Mouse (Mus musculus) bone marrow, adult 2 months (tissue): ENCODE measurements around the gene Lmo2. TPM values are rescaled to one million over a fixed set of nuclear protein-coding genes. Genes with fewer than 3 reads are reported as not detected.
A peak's percentile ranks its signal among the peaks of the same experiment; 100 is the strongest.

Source experiments
- H3K27ac ChIP-seq: fragments of 200-500 bp; 2 replicates; pipeline ENCODE4 v1.5.1; 2012; ENCODE audit warnings: low read depth, mild to moderate bottlenecking, control low read depth, inconsistent platforms, low read length; ENCODE audit not compliant: control insufficient read depth, poor library complexity, insufficient read depth
- H3K4me1 ChIP-seq: fragments of 200-500 bp; 2 replicates; pipeline ENCODE4 v1.6.1; 2011; ENCODE audit warnings: low read length; ENCODE audit not compliant: control insufficient read depth, insufficient read depth
- H3K4me3 ChIP-seq: fragments of 200-500 bp; replicated peaks from 2 replicates; pipeline ENCODE3; 2011; ENCODE audit warnings: mild to moderate bottlenecking, low read depth, low read length, control low read depth; ENCODE audit not compliant: control insufficient read depth
- CTCF ChIP-seq: fragments of 200-500 bp; IDR thresholded peaks from 2 replicates; pipeline ENCODE4 v1.5.1; 2011; ENCODE audit warnings: low read length, control low read depth; ENCODE audit not compliant: control insufficient read depth, insufficient read depth
- POLR2A ChIP-seq: fragments of 200-500 bp; IDR thresholded peaks from 2 replicates; pipeline ENCODE4 v1.6.1; 2011; ENCODE audit warnings: low read depth, mild to moderate bottlenecking, control low read depth, low read length, borderline replicate concordance; ENCODE audit not compliant: control insufficient read depth
- WGBS: fragments of 180-500 bp; shearing (Covaris S2); methylation state at CpG from one replicate; pipeline ENCODE4 v1.1.7; 2018; 5-methylcytosine and 5-hydroxymethylcytosine counted together
- polyA plus RNA-seq: library from polyadenylated mRNA; stranded (reverse); fragments of >200 nt; gene quantifications from 2 replicates; pipeline ENCODE4 v1.2.4, GENCODE M21; 2011; ENCODE audit warnings: low replicate concordance; ENCODE audit not compliant: missing spikeins, insufficient read depth, insufficient read length

Lmo2 gene
- polyA plus RNA-seq, 1 experiment: 110 TPM

DNA sequence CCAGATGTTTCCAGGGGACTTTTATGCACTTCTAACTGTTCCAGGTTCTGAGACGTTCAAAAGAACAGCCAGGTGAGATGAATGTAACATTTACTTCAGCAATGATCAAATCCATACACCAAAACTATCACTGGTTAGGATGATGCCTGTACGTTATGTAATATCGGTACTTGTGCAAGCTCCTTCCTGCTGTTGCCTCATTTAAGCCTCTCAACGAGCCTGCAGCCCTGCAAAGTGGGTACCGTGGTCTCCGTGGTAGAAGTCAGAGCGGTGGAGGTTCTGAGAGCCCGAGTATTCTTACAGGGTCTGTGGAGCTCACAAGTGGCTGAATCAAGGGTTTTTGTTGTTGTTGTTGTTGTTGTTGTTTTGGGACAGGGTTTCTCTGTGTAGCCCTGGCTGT, 10.9 kb upstream of the Lmo2 start:
- 12% methylated on average over 8 of the region's 8 CpGs for WGBS
- peaks cover 9% of the 10 kb centered on the region for H3K4me1 ChIP-seq
- H3K27ac ChIP-seq: peak overlapping the region; percentile 83; the same call in 1 of the 2 replicates
- peak overlapping the region; percentile 1 for H3K4me3 ChIP-seq
- TF ChIP-seq CTCF (no peak), POLR2A (no peak)

DNA sequence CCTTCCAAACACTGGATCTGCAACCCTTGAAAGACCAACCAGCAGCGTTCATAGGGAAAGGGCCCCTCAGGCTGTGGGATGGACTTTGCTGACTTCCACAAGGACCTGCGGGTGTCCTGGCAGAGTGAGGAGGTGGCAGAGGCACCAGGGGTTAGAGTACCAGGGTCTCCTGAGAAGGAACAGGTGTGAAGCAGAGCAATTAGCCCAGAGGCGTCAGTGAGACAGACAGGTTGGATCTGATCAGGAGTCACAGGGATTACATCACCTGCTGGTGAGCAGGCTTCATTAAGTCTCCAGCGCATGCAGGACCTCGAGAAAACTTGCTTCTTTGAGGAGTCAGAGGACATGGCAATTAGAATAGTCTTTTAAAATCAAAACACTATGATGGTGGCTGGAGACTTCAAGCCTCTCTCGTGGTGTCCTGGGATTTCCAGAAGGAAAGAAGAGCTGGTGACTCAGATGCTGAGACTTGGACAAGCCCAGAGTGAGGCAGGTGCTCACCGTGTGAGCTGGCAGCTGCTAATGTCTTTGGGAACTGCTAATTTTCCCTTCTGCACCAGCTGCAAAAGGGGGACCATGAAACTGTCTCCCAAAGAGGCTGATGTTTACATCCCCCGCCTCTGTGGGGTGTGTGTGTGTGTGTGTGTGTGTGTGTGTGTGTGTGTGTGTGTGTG, 9.7 kb upstream of the Lmo2 start:
- no peak for TF ChIP-seq POLR2A
- TF ChIP-seq CTCF: no peak
- Histone ChIP-seq H3K4me1 (peaks cover 11% of the 10 kb centered on the region), H3K4me3 (no peak overlapping the region), H3K27ac (peak overlapping the region; percentile 14)
- WGBS: 59% methylated on average over 8 of the region's 8 CpGs

DNA sequence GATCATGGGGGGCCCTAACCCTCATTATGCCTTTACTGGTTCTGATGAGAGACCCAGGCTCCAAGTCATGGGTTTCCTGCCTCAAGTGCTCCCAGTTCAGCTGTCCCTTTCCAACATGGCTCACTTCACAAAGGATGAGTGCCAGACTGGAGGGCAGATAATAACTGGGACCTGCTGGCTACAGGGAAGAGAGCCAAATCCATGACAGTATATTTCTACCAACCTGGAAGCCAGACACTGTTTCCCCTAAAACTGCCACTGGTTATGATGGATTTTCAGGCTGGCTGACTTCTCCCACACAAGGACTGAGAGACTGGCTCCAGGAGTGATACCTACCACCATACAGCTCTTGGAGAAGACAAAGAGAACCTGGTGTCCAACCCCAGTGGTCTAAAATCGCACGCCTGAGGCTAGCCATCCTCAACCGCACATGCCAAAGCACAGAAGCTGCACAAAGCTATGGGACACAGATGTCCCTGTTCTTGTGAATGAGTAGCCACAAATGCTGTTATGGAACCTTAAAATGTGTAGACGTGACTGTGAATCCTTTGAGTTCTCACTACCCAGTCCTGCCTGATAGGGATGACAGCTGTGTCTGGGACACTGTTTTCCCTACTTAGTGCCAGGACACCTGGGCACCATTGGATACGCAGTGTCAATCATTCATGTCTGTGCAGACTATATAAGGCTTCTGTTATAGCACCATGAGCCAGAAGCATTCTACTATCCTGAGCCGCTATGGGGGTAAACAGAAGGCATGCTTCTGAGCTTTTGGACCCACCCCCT, 4.5 kb upstream of the Lmo2 start:
- Histone ChIP-seq H3K4me1 (peaks cover 10% of the 10 kb centered on the region), H3K27ac (no peak overlapping the region), H3K4me3 (no peak overlapping the region)
- 92% methylated on average over 6 of the region's 6 CpGs for WGBS
- no peak for TF ChIP-seq CTCF
- TF ChIP-seq POLR2A: no peak

DNA sequence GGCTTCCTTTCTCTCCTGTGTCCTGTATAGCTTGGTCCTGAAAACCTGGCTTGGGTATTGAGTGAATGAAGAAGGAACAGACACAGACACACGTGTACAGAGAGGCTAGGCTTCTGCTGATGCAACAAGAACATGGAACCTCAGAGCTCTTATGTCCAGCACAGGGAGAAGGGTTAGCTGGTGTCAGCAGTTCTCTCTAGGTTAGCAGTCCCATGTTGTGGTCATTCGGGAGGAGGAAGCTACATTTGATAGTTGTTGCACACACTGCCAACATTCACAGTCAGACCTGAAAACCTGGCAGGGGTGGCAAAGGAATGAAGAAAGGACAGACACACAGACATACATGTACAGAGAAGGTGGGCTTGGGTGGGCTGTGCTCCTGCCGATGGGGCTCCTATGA, 2.1 kb upstream of the Lmo2 start:
- H3K4me3 ChIP-seq: no peak overlapping the region
- WGBS: 32% methylated on average over 3 of the region's 3 CpGs
- TF ChIP-seq CTCF: no peak
- no peak for TF ChIP-seq POLR2A
- peak overlapping the region; percentile 16; the same call in 1 of the 2 replicates for H3K27ac ChIP-seq
- H3K4me1 ChIP-seq: peaks cover 11% of the 10 kb centered on the region

DNA sequence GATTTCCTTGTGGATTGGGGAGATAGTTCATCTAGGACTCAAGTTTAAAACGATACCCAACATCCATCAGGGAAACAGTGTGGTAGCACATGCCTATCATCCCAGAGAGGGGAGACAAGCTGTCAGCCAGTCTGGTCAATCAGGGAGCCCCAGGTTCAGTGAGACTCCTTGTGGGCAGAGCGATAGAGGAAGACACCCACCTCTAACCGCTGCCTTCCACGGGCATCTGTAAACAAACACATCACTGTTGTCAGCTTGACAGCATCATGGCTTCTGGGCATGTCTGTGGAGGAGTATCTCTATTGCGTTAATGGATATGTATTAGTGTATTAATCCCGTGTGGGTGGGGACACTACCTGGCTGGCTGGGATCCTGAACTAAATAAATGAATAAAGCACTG, 919 bp upstream of the Lmo2 start:
- no peak overlapping the region for H3K4me3 ChIP-seq
- peaks cover 11% of the 10 kb centered on the region for H3K4me1 ChIP-seq
- H3K27ac ChIP-seq: peak overlapping the region; percentile 39; the same call in 1 of the 2 replicates
- WGBS: 59% methylated on average over 6 of the region's 6 CpGs
- TF ChIP-seq CTCF: no peak
- TF ChIP-seq POLR2A: peak; percentile 7; the same call in 1 of the 2 replicates

DNA sequence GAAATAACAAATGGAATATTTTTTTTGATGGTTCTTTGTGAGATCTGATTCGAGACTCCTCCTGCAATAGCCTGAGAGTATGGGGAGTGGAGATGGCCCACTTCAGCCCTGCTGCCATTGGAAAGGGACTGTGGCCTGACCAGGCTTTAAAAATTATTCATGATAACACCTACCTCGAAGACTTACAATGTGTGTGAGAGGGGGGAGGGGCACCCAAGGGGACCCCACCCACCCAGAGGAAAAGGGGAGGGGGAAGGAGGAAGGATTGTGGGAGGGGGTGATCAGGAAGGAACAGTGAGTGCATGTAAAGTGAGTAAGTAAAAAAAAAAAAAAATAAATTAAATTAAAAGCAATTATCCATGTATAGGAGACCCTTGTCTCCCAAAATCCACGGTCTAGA, 848 bp downstream of the Lmo2 start:
- H3K4me3 ChIP-seq: peak overlapping the region; percentile 75
- 37% methylated on average over 3 of the region's 3 CpGs for WGBS
- peak overlapping the region; percentile 82 for H3K27ac ChIP-seq
- no peak for TF ChIP-seq POLR2A
- no peak for TF ChIP-seq CTCF
- H3K4me1 ChIP-seq: peaks cover 9% of the 10 kb centered on the region

DNA sequence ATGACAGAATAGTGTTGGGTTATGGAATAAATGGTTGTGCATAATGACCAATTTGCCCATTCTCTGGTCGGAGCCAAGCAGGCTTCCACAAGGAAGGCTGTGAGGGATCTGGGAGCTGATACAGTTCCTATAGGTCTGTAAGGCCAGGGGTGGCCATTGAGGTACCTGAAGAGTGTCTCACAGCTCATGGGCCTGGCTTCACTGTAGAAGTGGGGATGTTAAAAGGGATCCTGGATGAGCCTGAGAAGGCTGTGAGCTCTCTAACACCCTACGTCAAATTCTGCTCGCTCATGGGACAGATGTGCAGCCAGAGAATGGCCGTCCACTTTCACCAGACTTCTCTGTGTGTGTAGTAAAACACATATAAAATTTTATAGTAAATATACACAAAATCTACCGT, 1.3 kb downstream of the Lmo2 start:
- peaks cover 9% of the 10 kb centered on the region for H3K4me1 ChIP-seq

DNA sequence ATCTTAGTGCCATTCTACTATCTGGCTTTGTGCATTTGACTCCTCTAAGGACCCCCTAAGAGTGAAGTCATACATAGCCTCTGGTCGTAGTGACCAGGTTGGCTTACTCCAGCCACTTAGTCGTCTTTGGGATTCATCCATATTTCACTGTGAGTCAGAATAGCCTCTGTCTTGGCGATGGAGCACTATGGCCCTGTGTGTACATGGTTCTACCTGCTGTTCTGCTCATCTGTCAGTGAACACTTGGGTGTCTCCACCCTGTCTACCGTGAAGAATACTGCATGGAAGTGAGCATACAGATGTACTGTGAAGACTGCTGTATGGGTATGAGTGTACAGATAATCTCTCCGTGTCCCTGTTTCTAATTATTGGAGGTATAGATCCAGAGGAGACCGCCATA, 1.8 kb downstream of the Lmo2 start:
- Histone ChIP-seq H3K4me3 (peak overlapping the region; percentile 63), H3K4me1 (peaks cover 9% of the 10 kb centered on the region), H3K27ac (peak overlapping the region; percentile 52; the same call in 1 of the 2 replicates)
- TF ChIP-seq CTCF (no peak), POLR2A (0 out of 2 replicates have a peak, but pooled peaks have one; percentile 11)
- WGBS: 72% methylated on average over 6 of the region's 6 CpGs

More for the DNA sequence above, 1.3 kb downstream of the Lmo2 start:
- TF ChIP-seq CTCF: no peak
- TF ChIP-seq POLR2A: no peak
- WGBS: 69% methylated on average over 5 of the region's 5 CpGs
- Histone ChIP-seq H3K27ac (peak overlapping the region; percentile 82), H3K4me3 (peak overlapping the region; percentile 75)

DNA sequence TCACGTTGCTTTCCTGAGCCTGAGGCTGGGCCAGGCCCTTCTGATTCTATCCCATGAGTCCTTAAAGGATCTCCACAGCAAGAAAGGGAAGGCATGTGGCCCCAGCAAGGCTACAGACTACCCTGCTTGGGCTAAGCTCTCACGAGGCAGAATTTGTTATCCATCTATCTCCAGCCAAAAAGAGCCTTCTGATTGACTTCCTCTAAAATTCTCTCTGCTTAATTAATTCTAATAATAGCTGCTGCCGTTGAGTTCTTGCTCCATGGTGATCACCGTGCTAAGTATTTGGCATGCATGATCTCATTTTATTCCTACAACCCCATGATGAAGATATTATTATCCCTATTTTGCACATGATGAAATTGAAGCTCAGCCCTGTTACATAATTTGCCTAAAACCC, 4.6 kb downstream of the Lmo2 start:
- 18% methylated on average over 4 of the region's 4 CpGs for WGBS

More for the DNA sequence above, 4.6 kb downstream of the Lmo2 start:
- H3K4me1 ChIP-seq: peaks cover 6% of the 10 kb centered on the region
- TF ChIP-seq POLR2A (no peak), CTCF (no peak)
- H3K27ac ChIP-seq: no peak overlapping the region
- H3K4me3 ChIP-seq: no peak overlapping the region
